Mouse (Mus musculus) hindbrain, embryonic 14.5 days (tissue): Measurements from ENCODE around the gene Ankfn1. TPM values are rescaled to one million over a fixed set of nuclear protein-coding genes. Genes with fewer than 3 reads are reported as not detected.

Experiments used
- ATAC-seq: fragments of 200-750 bp; cut with Nextera tagmentation; 2 replicates; pipeline ENCODE4 v1.8.0; 2017; ENCODE audit warnings: moderate number of reproducible peaks, mild to moderate bottlenecking, moderate TSS enrichment, moderate library complexity; ENCODE audit not compliant: low FRiP score
- DNase-seq: peaks from one replicate; pipeline ENCODE4 v3.0.0-alpha.2; 2015; ENCODE audit warnings: low spot score
- H3K27ac ChIP-seq: fragments of 300-500 bp; sonication (generic); 2 replicates; pipeline ENCODE4 v1.5.1; 2014; ENCODE audit warnings: mild to moderate bottlenecking, moderate library complexity
- H3K27me3 ChIP-seq: fragments of 300-500 bp; sonication (generic); 2 replicates; pipeline ENCODE4 v1.6.1; 2014; ENCODE audit warnings: mild to moderate bottlenecking, low read length, mixed read lengths; ENCODE audit not compliant: control insufficient read depth, insufficient read depth
- H3K36me3 ChIP-seq: fragments of 300-500 bp; sonication (generic); replicated peaks from 2 replicates; pipeline ENCODE4 v1.6.1; 2014; ENCODE audit not compliant: control insufficient read depth, insufficient read depth
- H3K4me1 ChIP-seq: fragments of 300-500 bp; sonication (generic); replicated peaks from 2 replicates; pipeline ENCODE4 v1.6.1; 2014; ENCODE audit warnings: antibody characterized with exemption, low read length, mixed read lengths; ENCODE audit not compliant: control insufficient read depth, insufficient read depth
- H3K4me2 ChIP-seq: fragments of 300-500 bp; sonication (generic); replicated peaks from 2 replicates; pipeline ENCODE4 v1.6.1; 2014; ENCODE audit warnings: mild to moderate bottlenecking, moderate library complexity
- H3K4me3 ChIP-seq: fragments of 300-500 bp; sonication (generic); replicated peaks from 2 replicates; pipeline ENCODE4 v1.5.1; 2014; ENCODE audit warnings: mild to moderate bottlenecking, low read length
- H3K9ac ChIP-seq: fragments of 300-500 bp; sonication (generic); 2 replicates; pipeline ENCODE4 v1.6.1; 2014
- H3K9me3 ChIP-seq: fragments of 300-500 bp; sonication (generic); 2 replicates; pipeline ENCODE4 v1.6.1; 2016; ENCODE audit warnings: low read length; ENCODE audit not compliant: control insufficient read depth
- WGBS: fragments of 180-500 bp; shearing (Covaris S2); extraction: QIAGEN DNeasy Blood & Tissue Kit; methylation state at CpG from one replicate; pipeline ENCODE4 v1.1.7; 2014; 5-methylcytosine and 5-hydroxymethylcytosine counted together
- polyA plus RNA-seq: library from polyadenylated mRNA; unstranded; fragments of >200 nt; fragmentation: Nextera tagmentation; extraction: Ambion mirVana; gene quantifications from 2 replicates; pipeline ENCODE4 v1.2.1, GENCODE M21; 2014

Ankfn1 gene
- polyA plus RNA-seq, 1 experiment from 2014 or later, result 4.8 TPM

GRCm38 (mm10) chr11:89465381-89465780 is 312.1 kb downstream of the Ankfn1 start:
- ATAC-seq (no peak), DNase-seq (no peak)
- no peak overlapping the region for H3K4me2 ChIP-seq
- no peaks in the 10 kb centered on the region for H3K9me3 ChIP-seq
- H3K4me3 ChIP-seq, result no peak overlapping the region
- no peak overlapping the region for H3K9ac ChIP-seq
- no peak overlapping the region for H3K27ac ChIP-seq
- no peaks in the 10 kb centered on the region for H3K27me3 ChIP-seq
- H3K36me3 ChIP-seq, result no peaks in the 10 kb centered on the region
- H3K4me1 ChIP-seq, result no peaks in the 10 kb centered on the region
- 88% methylated on average over 4 of the region's 4 CpGs for WGBS

- H3K4me1 ChIP-seq, result no peaks in the 10 kb centered on the region
- DNase-seq (no peak), ATAC-seq (no peak)
- no peak overlapping the region for H3K27ac ChIP-seq
- no peaks in the 10 kb centered on the region for H3K36me3 ChIP-seq
- H3K9ac ChIP-seq, result no peak overlapping the region
- whole genome bisulfite sequencing, result 88% methylated on average over 10 of the region's 10 CpGs
- no peaks in the 10 kb centered on the region for H3K27me3 ChIP-seq
- H3K4me3 ChIP-seq, result no peak overlapping the region
- H3K4me2 ChIP-seq, result no peak overlapping the region
- no peaks in the 10 kb centered on the region for H3K9me3 ChIP-seq
These were observed 315.2 kb downstream of the Ankfn1 start for GRCm38 (mm10) chr11:89462216-89462615.

GRCm38 (mm10) chr11:89459437-89459836 is 318.0 kb downstream of the Ankfn1 start:
- no peak overlapping the region for H3K4me3 ChIP-seq
- WGBS, result 93% methylated on average over 6 of the region's 6 CpGs
- H3K4me1 ChIP-seq, result peaks cover 4% of the 10 kb centered on the region; the same call in 1 of the 2 replicates
- H3K27ac ChIP-seq, result no peak overlapping the region
- H3K27me3 ChIP-seq, result no peaks in the 10 kb centered on the region
- no peak overlapping the region for H3K4me2 ChIP-seq
- ATAC-seq, result no peak
- no peak overlapping the region for H3K9ac ChIP-seq
- no peaks in the 10 kb centered on the region for H3K36me3 ChIP-seq
- no peaks in the 10 kb centered on the region for H3K9me3 ChIP-seq
- no peak for DNase-seq

GRCm38 (mm10) chr11:89455647-89456231 is 321.7 kb downstream of the Ankfn1 start:
- DNase-seq (no peak), ATAC-seq (no peak)
- no peaks in the 10 kb centered on the region for H3K27me3 ChIP-seq
- H3K4me2 ChIP-seq, result no peak overlapping the region
- 50% methylated on average over 5 of the region's 5 CpGs for WGBS
- H3K9ac ChIP-seq, result no peak overlapping the region
- no peaks in the 10 kb centered on the region for H3K36me3 ChIP-seq
- H3K27ac ChIP-seq, result no peak overlapping the region
- H3K4me1 ChIP-seq, result peaks cover 4% of the 10 kb centered on the region; the same call in 1 of the 2 replicates
- no peak overlapping the region for H3K4me3 ChIP-seq
- no peaks in the 10 kb centered on the region for H3K9me3 ChIP-seq

- DNase-seq (no peak), ATAC-seq (no peak)
- Histone ChIP-seq H3K4me2 (no peak overlapping the region), H3K36me3 (no peaks in the 10 kb centered on the region), H3K9ac (no peak overlapping the region), H3K4me3 (no peak overlapping the region), H3K27me3 (no peaks in the 10 kb centered on the region), H3K4me1 (peaks cover 4% of the 10 kb centered on the region; the same call in 1 of the 2 replicates), H3K27ac (no peak overlapping the region), H3K9me3 (no peaks in the 10 kb centered on the region)
- WGBS, result 75% methylated on average over 4 of the region's 4 CpGs
These were observed 322.8 kb downstream of the Ankfn1 start for GRCm38 (mm10) chr11:89454702-89455101.

- Histone ChIP-seq H3K4me2 (no peak overlapping the region), H3K27ac (no peak overlapping the region), H3K4me3 (no peak overlapping the region), H3K4me1 (peaks cover 4% of the 10 kb centered on the region; the same call in 1 of the 2 replicates), H3K9ac (no peak overlapping the region), H3K36me3 (no peaks in the 10 kb centered on the region), H3K9me3 (no peaks in the 10 kb centered on the region), H3K27me3 (no peaks in the 10 kb centered on the region)
- DNase-seq, result no peak
- no peak for ATAC-seq
- 24% methylated on average over 2 of the region's 2 CpGs for WGBS
These were observed 324.6 kb downstream of the Ankfn1 start for GRCm38 (mm10) chr11:89452862-89453261.

GRCm38 (mm10) chr11:89450406-89450805 is 327.0 kb downstream of the Ankfn1 start:
- no peak for DNase-seq
- H3K4me2 ChIP-seq, result no peak overlapping the region

GRCm38 (mm10) chr11:89448986-89449385 is 328.5 kb downstream of the Ankfn1 start:
- 88% methylated on average over 6 of the region's 6 CpGs for WGBS
- Histone ChIP-seq H3K36me3 (no peaks in the 10 kb centered on the region), H3K4me3 (no peak overlapping the region), H3K9ac (no peak overlapping the region), H3K4me1 (no peaks in the 10 kb centered on the region), H3K9me3 (no peaks in the 10 kb centered on the region), H3K27me3 (no peaks in the 10 kb centered on the region), H3K4me2 (no peak overlapping the region), H3K27ac (no peak overlapping the region)
- ATAC-seq, result no peak
- DNase-seq, result no peak

More at GRCm38 (mm10) chr11:89450406-89450805, 327.0 kb downstream of the Ankfn1 start:
- no peaks in the 10 kb centered on the region for H3K4me1 ChIP-seq
- no peak overlapping the region for H3K27ac ChIP-seq
- no peaks in the 10 kb centered on the region for H3K27me3 ChIP-seq
- 85% methylated on average over 4 of the region's 4 CpGs for WGBS
- no peak overlapping the region for H3K4me3 ChIP-seq
- H3K9ac ChIP-seq, result no peak overlapping the region
- no peaks in the 10 kb centered on the region for H3K9me3 ChIP-seq
- no peak for ATAC-seq
- no peaks in the 10 kb centered on the region for H3K36me3 ChIP-seq

GRCm38 (mm10) chr11:89447477-89447876 is 330.0 kb downstream of the Ankfn1 start:
- H3K27me3 ChIP-seq, result no peaks in the 10 kb centered on the region
- H3K4me2 ChIP-seq, result no peak overlapping the region
- no peak overlapping the region for H3K4me3 ChIP-seq
- no peak for ATAC-seq
- no peak overlapping the region for H3K9ac ChIP-seq
- H3K36me3 ChIP-seq, result no peaks in the 10 kb centered on the region
- H3K27ac ChIP-seq, result no peak overlapping the region
- DNase-seq, result no peak
- H3K4me1 ChIP-seq, result no peaks in the 10 kb centered on the region
- no peaks in the 10 kb centered on the region for H3K9me3 ChIP-seq
- 61% methylated on average over 12 of the region's 12 CpGs for WGBS

GRCm38 (mm10) chr11:89440566-89440965 is 336.9 kb downstream of the Ankfn1 start:
- DNase-seq (no peak), ATAC-seq (no peak)
- no peak overlapping the region for H3K27ac ChIP-seq
- no peaks in the 10 kb centered on the region for H3K4me1 ChIP-seq
- H3K4me2 ChIP-seq, result no peak overlapping the region
- 88% methylated on average over 6 of the region's 6 CpGs for WGBS
- H3K27me3 ChIP-seq, result no peaks in the 10 kb centered on the region
- no peaks in the 10 kb centered on the region for H3K9me3 ChIP-seq
- H3K9ac ChIP-seq, result no peak overlapping the region
- H3K36me3 ChIP-seq, result no peaks in the 10 kb centered on the region
- H3K4me3 ChIP-seq, result no peak overlapping the region
